Mouse (Mus musculus): Measurements from ENCODE around the gene Mmgt2. TPM values are rescaled to one million over a fixed set of nuclear protein-coding genes. Genes with fewer than 3 reads are reported as not detected.

Gene Mmgt2
- total RNA-seq, 2 experiments from 2014 or later = 16.5 to 17.9 TPM

DNA sequence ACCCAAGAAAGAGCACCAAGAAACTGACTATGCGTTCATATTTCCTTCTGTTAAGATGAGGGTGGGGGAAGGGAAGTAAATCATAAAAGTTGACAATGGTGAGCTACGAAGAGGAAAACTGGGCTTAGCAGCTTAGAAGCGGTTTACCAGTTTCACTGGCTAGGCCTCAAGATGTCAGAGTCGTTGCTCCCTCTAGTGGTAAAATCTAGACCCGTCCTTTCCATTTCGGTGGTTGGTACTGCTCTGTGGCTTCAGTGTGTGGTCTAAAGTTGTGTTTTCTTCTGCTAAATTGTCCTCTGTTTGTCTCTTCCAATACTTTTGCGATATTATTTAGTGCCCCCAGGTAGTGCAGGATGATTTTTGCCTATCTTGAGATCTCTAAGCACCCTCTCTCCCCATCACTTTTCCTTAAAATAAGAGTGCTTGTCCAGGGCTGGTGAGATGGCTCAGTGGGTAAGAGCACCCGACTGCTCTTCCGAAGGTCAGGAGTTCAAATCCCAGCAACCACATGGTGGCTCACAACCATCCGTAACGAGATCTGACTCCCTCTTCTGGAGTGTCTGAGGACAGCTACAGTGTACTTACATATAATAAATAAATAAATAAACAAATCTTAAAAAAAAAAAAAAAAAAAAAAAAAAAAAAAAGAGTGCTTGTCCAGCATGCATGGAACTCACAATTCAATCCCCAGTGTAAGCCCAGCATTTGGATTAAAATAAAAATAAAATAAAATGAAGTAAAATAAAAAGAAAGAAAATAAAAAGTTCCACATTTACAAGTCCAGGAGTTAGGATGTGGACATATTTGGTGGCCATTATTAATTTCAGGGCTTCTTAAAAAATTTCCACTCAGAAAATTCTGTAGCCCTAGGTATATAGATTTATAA is 45.1 kb downstream of the Mmgt2 start:
- DNase-seq (ENCODE audit: extremely low spot score in 1 of 2, low spot score in 1 of 2) = no peak

DNA sequence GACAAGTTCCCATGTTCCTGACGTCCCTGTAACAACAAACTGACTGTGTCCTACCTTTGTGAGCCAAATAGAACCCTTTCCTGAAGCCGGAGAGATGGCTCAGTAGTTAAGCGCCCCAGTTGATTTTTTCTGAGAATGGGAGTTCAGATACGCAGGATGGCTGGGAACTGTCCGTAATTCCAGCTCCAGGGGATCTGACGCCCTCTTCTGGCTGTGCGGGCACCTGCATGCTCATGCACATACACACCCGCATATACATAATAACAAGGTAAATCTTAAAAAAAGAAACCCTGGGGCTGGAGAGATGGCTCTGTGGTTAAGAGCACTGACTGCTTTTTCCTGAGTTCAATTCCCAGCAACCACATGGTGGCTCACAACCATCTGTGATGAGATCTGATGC is 46.7 kb downstream of the Mmgt2 start:
- no peak for DNase-seq (ENCODE audit: extremely low spot score in 1 of 2, low spot score in 1 of 2)

DNA sequence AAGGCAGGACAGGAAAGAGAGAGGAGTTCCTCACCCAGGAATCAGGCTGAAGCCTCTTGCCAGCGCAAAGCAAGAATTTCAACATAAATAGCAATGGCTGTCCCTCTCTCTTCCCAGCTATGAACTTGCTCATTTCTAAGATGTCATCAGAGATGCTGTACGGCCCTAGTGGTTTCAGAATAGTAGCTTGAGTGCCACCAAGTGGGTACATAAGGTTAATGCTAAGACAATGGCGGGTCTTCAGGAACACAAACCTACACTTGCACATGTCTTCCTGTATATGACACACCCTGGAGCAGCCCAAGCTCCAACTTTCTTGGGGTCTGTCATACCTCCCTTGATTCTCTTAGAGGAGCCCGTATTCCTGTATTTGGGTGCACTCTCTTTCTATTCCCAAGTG is 51.3 kb downstream of the Mmgt2 start:
- DNase-seq (ENCODE audit: extremely low spot score in 1 of 2, low spot score in 1 of 2) = no peak

DNA sequence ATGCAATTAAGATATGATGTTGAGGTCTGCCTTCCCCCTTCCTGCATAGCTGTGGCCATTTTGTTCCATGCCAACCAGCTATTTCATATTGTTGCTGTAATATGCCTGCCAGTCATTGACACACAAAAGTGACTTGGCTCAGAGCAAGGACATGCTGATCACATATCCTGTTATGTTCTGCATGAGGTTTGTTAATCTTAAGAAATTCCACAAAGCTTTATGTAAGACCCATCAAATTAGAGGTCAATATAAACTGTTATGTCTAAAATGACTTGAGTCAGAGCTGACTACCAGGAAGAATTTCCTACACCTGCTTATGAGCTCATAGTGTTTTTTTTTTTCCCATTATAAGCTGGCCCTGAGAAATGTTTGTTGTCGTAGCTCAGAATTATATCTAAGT is 52.8 kb downstream of the Mmgt2 start:
- DNase-seq (ENCODE audit: extremely low spot score in 1 of 2, low spot score in 1 of 2) = no peak

DNA sequence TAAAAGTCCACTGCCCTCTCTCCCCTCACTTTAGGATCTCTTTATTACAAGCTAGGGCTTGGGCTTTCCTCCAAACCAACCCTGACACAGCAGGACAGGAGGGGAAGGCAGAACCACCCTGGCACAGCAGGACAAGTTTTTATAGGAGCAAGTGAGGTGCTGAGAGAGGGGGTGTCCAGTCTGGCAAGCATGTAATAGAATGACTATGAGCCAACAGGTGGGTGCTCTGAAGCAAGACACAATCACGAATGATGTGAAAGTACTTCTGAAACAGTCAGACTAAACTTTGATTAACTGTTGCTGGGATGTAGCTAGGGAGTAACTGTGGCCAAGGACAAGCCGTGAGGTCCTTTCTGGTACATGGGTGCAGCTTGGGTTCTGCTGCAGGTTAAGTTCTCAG is 57.7 kb downstream of the Mmgt2 start:
- no peak for DNase-seq (ENCODE audit: extremely low spot score in 1 of 2, low spot score in 1 of 2)

DNA sequence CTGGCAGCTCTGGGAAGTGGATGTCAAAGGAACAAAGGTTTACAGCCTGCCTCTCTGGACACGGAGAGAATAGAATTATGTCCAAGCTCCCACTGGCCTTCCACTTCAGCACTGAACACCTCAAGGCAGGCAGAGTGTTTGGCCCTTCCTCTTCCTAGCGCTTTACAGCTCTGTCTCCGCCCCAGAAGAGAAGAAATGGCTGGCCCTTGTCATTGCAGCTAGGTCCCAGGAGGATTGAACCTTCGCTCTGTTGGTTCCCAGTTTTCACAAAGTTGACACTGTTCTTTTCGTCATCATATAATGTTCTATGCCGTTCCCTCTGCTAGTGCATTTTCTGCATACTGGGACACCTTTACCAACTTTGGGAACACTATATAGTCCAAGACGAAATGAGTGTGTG is 59.8 kb downstream of the Mmgt2 start:
- no peak for DNase-seq (ENCODE audit: extremely low spot score in 1 of 2, low spot score in 1 of 2)

DNA sequence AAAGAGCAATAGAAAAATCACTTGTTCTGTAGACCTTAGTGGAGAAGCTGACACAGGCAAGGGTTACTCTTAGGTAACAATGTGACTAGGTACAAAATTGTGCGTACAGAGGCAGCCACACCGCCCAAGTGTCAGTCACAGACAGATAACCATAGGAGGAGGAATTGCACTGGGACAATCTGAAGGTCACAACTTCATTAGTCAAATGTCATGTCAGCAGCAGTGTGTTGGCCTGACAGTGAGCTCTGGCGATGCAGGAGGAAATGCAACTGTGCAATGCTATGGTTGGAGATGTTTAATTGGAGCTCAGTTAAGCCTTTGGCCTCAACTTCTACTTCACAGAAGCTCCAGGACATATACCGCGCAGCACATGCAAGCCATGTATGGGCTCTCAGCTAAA is 62.2 kb downstream of the Mmgt2 start:
- DNase-seq (ENCODE audit: extremely low spot score in 1 of 2, low spot score in 1 of 2) = no peak

Other genes starting within 250 kb of the Mmgt2 start
- 1 to 10 TPM; 6.0 to 7.5 TPM for gene Pigl, start 190.2 kb upstream of the Mmgt2 start, total RNA-seq (2021)
- gene Ncor1, start 190.1 kb upstream of the Mmgt2 start, total RNA-seq (2021) = 100 to 1,000 TPM; 251 to 321 TPM
- gene Cenpv, start 109.4 kb upstream of the Mmgt2 start, total RNA-seq (2021) = 10 to 100 TPM; 41.1 to 44.8 TPM
- 1,000 to 10,000 TPM; 1,687 to 1,997 TPM for gene Ubb, start 97.5 kb upstream of the Mmgt2 start, total RNA-seq (2021)
- 10 to 100 TPM; 14.3 to 16.0 TPM for gene Trpv2, start 74.2 kb upstream of the Mmgt2 start, total RNA-seq (2021)
- 1 to 10 TPM; 8.1 to 9.9 TPM for gene Lrrc75a, start 141 bp upstream of the Mmgt2 start, total RNA-seq (2021)
- gene Zfp287, start 83.2 kb downstream of the Mmgt2 start, total RNA-seq (2021) = 10 to 100 TPM; 15.5 to 19.2 TPM
- gene Gm10428, start 104.4 kb downstream of the Mmgt2 start, total RNA-seq (2021) = not detected
- gene Zfp286, start 140.8 kb downstream of the Mmgt2 start, total RNA-seq (2021) = 10 to 100 TPM; 21.9 to 22.8 TPM
- gene Trim16, start 171.6 kb downstream of the Mmgt2 start, total RNA-seq (2021) = 1 to 10 TPM; 2.2 to 2.5 TPM
- gene Fbxw10, start 198.4 kb downstream of the Mmgt2 start, total RNA-seq (2021) = 1 to 10 TPM; 1.3 to 1.6 TPM
- gene Tvp23b, start 230.8 kb downstream of the Mmgt2 start, total RNA-seq (2021) = 10 to 100 TPM; 28.9 to 30.2 TPM